In the genomic region with DNA sequence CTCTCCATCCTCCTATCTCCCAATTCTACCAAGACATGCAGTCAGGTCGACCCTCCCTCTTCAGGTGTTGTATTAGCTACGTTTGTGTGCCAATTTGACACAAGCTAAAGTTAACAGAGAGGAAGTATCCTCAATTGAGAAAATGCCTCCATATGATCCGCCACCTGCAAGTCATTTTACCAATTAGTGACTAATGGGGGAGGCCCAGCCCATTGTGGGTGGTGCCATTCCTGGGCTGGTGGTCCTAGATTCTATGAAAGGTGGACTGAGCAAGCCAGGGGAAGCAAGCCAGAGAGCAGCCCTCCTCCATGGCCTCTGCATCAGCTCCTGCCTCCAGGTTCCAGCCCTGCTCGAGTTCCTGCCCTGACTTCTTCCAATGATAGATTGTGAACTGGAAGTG, we compare ENCODE assay signal across 9 mouse cellular contexts.
"Had no signal": no experiment of that assay in that cellular context is flagged by ENCODE, and none has a peak within 500 bp of the region (broad histone marks: within the 10 kb centered on the region; RNA-seq: fewer than 3 reads in every experiment).

No protein-coding gene starts in this region.

- H3K27me3 ChIP-seq: limb, embryonic 15.5 days; liver, embryonic 12.5 days had no signal

- H3K4me3 ChIP-seq: layer of hippocampus, adult 2 months; left cerebral cortex, adult 2 months; limb, embryonic 15.5 days; liver, embryonic 12.5 days; midbrain, embryonic 12.5 days had no signal

- H3K27ac ChIP-seq: left cerebral cortex, adult 2 months had no signal

- DNase-seq: kidney, postnatal 10 days; kidney, postnatal 4 days; right cerebral cortex, postnatal 25 days had no signal

- H3K36me3 ChIP-seq: limb, embryonic 15.5 days; liver, embryonic 12.5 days; midbrain, embryonic 12.5 days had no signal

- H3K9me3 ChIP-seq: limb, embryonic 15.5 days; midbrain, embryonic 12.5 days had no signal

- H3K9ac ChIP-seq: limb, embryonic 15.5 days; liver, embryonic 12.5 days; lung, embryonic 14.5 days; midbrain, embryonic 12.5 days had no signal

- H3K4me2 ChIP-seq: limb, embryonic 15.5 days; lung, embryonic 14.5 days; midbrain, embryonic 12.5 days had no signal

- ATAC-seq: liver, embryonic 12.5 days had no signal
